Mouse (Mus musculus) adrenal gland, postnatal 4 days (tissue): ENCODE results near the gene C87414. TPM values are rescaled to one million over a fixed set of nuclear protein-coding genes. Genes with fewer than 3 reads are reported as not detected.
"Not testable (repeated sequence)": the region's sequence is repeated elsewhere in the genome, so short reads cannot be mapped to it uniquely, and the experiment has no call there.

Experiments used
- DNase-seq, 2 experiments: peaks; one replicate each; pipeline ENCODE4 v3.0.0; 2021 to 2022; ENCODE audit warnings: low spot score in 2 of 2, mixed read lengths in 2 of 2
- long read RNA-seq, 2 experiments: library from polyadenylated mRNA; stranded (forward); transcript quantifications; one replicate each; pipeline ENCODE4 v2.0.0; 2021
- total RNA-seq, 2 experiments: library from RNA; stranded (reverse); gene quantifications; 2 replicates each; pipeline ENCODE4 v1.2.3; 2021

C87414 gene
- not detected for total RNA-seq
- long read RNA-seq, experiment 1, result 0 reads
- long read RNA-seq, experiment 2, result 0 reads

DNA sequence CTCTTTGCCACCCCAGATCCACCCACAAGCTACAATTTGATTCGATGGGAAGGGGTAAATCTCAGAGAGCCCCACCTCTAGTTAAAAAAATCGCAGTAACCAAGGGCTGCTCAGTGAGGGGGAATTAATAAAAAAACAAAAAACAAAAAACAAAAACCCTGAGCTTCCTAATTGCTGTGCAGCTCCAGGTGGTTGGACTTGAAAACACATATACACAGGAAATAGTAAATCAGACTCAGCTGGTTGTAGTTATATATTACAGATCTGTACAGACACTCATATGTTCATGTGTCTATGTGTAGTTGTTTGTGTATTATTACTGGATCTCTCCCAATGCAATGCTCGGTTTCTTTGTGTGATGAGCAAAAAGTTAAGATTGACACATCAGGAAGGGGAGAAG lies at the start of gene C87414:
Gene C87414, minus strand, starts transcription at position 101 of the 400 bp plus-strand sequence.
- DNase-seq, result not testable (repeated sequence)

DNA sequence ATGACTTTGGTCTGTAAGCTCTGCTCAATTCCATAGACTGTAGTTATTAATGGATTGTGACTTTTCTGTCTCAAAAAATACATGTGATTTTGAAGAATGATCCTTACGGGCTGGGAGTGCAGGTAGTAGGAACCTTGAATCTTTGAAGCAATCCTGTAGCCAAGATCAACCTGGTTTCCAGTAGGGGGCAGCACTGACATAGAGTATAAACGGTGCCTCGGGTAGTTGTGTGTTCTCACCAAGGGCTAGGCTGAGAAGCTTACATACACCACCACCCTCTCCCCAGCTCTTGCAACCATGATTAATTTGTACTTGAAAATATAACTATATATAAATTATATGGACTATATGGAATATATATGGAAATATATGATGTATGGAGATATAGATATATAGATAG lies 13.3 kb upstream of the C87414 start:
- DNase-seq, result not testable (repeated sequence)

Other genes with a start within 250 kb of the C87414 start
- gene Gm16427, start 131.4 kb downstream of the C87414 start, total RNA-seq, result not detected
- gene Gm7792, start 172.2 kb upstream of the C87414 start, total RNA-seq, result not detected